Mouse (Mus musculus): ENCODE results near the gene Myl12a.

Myl12a gene

GRCm38 (mm10) chr17:70989430-70989829, 13.2 kb downstream of the Myl12a start:
- in situ Hi-C loops (cut with MseI, MboI), result no loop called here

- in situ Hi-C loops (cut with MseI, MboI), result no loop called here
Measured at GRCm38 (mm10) chr17:70988337-70988767, 14.3 kb downstream of the Myl12a start.

- in situ Hi-C loops (cut with MseI, MboI), result no loop called here
Measured at GRCm38 (mm10) chr17:70986831-70987660, 15.6 kb downstream of the Myl12a start.

GRCm38 (mm10) chr17:70986355-70986740, 16.3 kb downstream of the Myl12a start:
- in situ Hi-C loops (cut with MseI, MboI), result no loop called here

- in situ Hi-C loops (cut with MseI, MboI), result no loop called here
Measured at GRCm38 (mm10) chr17:70985501-70986354, 16.9 kb downstream of the Myl12a start.

- in situ Hi-C loops (cut with MseI, MboI), result loop anchor here in 1 of 2 experiments (10.0 kb wide), 1 partner anchor 135 kb away; no protein-coding TSS in a partner anchor
Measured at GRCm38 (mm10) chr17:70979345-70980223, 23.1 kb downstream of the Myl12a start.

GRCm38 (mm10) chr17:70977799-70978198, 24.9 kb downstream of the Myl12a start:
- in situ Hi-C loops (cut with MseI, MboI), result loop anchor here in 1 of 2 experiments (10.0 kb wide), 1 partner anchor 133 kb away; no protein-coding TSS in a partner anchor

- in situ Hi-C loops (cut with MseI, MboI), result loop anchor here (10.0 to 25.0 kb wide), 2 partner anchors 129 to 237 kb away; no protein-coding TSS in a partner anchor
Measured at GRCm38 (mm10) chr17:70974065-70974464, 28.6 kb downstream of the Myl12a start.

GRCm38 (mm10) chr17:70973398-70973797, 29.3 kb downstream of the Myl12a start:
- in situ Hi-C loops (cut with MseI, MboI), result loop anchor here (10.0 to 25.0 kb wide), 2 partner anchors 129 to 236 kb away; no protein-coding TSS in a partner anchor

GRCm38 (mm10) chr17:70971206-70971605, 31.5 kb downstream of the Myl12a start:
- in situ Hi-C loops (cut with MseI, MboI), result loop anchor here (10.0 to 25.0 kb wide), 2 partner anchors 126 to 234 kb away; no protein-coding TSS in a partner anchor

GRCm38 (mm10) chr17:70968606-70969191, 34.0 kb downstream of the Myl12a start:
- in situ Hi-C loops (cut with MseI, MboI), result loop anchor here in 1 of 2 experiments (25.0 kb wide), 1 partner anchor 231 kb away; no protein-coding TSS in a partner anchor

- in situ Hi-C loops (cut with MseI, MboI), result loop anchor here in 1 of 2 experiments (25.0 kb wide), 1 partner anchor 230 kb away; no protein-coding TSS in a partner anchor
Measured at GRCm38 (mm10) chr17:70967646-70968045, 35.0 kb downstream of the Myl12a start.

GRCm38 (mm10) chr17:70967191-70967590, 35.5 kb downstream of the Myl12a start:
- in situ Hi-C loops (cut with MseI, MboI), result loop anchor here in 1 of 2 experiments (25.0 kb wide), 1 partner anchor 230 kb away; no protein-coding TSS in a partner anchor

- in situ Hi-C loops (cut with MseI, MboI), result loop anchor here in 1 of 2 experiments (25.0 kb wide), 1 partner anchor 229 kb away; no protein-coding TSS in a partner anchor
Measured at GRCm38 (mm10) chr17:70966126-70966525, 36.6 kb downstream of the Myl12a start.

- in situ Hi-C loops (cut with MseI, MboI), result loop anchor here in 1 of 2 experiments (25.0 kb wide), 1 partner anchor 228 kb away; no protein-coding TSS in a partner anchor
Measured at GRCm38 (mm10) chr17:70965281-70965680, 37.4 kb downstream of the Myl12a start.

- in situ Hi-C loops (cut with MseI, MboI), result loop anchor here in 1 of 2 experiments (25.0 kb wide), 1 partner anchor 226 kb away; no protein-coding TSS in a partner anchor
Measured at GRCm38 (mm10) chr17:70963546-70963945, 39.1 kb downstream of the Myl12a start.

- in situ Hi-C loops (cut with MseI, MboI), result loop anchor here in 1 of 2 experiments (25.0 kb wide), 1 partner anchor 214 kb away; no protein-coding TSS in a partner anchor
Measured at GRCm38 (mm10) chr17:70951266-70951665, 51.4 kb downstream of the Myl12a start.

GRCm38 (mm10) chr17:70949171-70949570, 53.5 kb downstream of the Myl12a start:
- in situ Hi-C loops (cut with MseI, MboI), result no loop called here

GRCm38 (mm10) chr17:70948721-70949120, 54.0 kb downstream of the Myl12a start:
- in situ Hi-C loops (cut with MseI, MboI), result no loop called here

- in situ Hi-C loops (cut with MseI, MboI), result no loop called here
Measured at GRCm38 (mm10) chr17:70943779-70944178, 58.9 kb downstream of the Myl12a start.

Measured in mouse trophoblast stem cell (cell line).